Mouse (Mus musculus) right cerebral cortex, postnatal 36 days (tissue): ENCODE measurements at regions not wholly inside any gene's neighbourhood (a gene's known extent, or its start where the extent isn't known, plus 50 kb on each side); places are given as distances from the start of the nearest gene placed in this dataset.

Experiments
- DNase-seq, 2 experiments: peaks; one replicate each; pipeline ENCODE4 v3.0.0; 2022; ENCODE audit warnings: low spot score in 2 of 2, mixed read lengths in 1 of 2

GRCm38 (mm10) chr6:94772391-94772790 is 72.4 kb upstream of the Lrig1 start:
- no peak for DNase-seq

- no peak for DNase-seq
Observed at GRCm38 (mm10) chr6:94768230-94768629, 68.3 kb upstream of the Lrig1 start.

- DNase-seq: no peak
Observed at GRCm38 (mm10) chr6:94765724-94766123, 65.8 kb upstream of the Lrig1 start.

- DNase-seq: no peak
Observed at GRCm38 (mm10) chr6:94761341-94761740, 61.4 kb upstream of the Lrig1 start.

- DNase-seq: no peak
Observed at GRCm38 (mm10) chr6:94760629-94761111, 60.7 kb upstream of the Lrig1 start.

GRCm38 (mm10) chr6:94759649-94760048 is 59.7 kb upstream of the Lrig1 start:
- no peak for DNase-seq

- DNase-seq: no peak
Observed at GRCm38 (mm10) chr6:94756006-94756405, 56.0 kb upstream of the Lrig1 start.

- DNase-seq: no peak
Observed at GRCm38 (mm10) chr6:94755297-94755831, 55.4 kb upstream of the Lrig1 start.

GRCm38 (mm10) chr6:94754522-94754921 is 54.6 kb upstream of the Lrig1 start:
- no peak for DNase-seq

GRCm38 (mm10) chr6:94751101-94751440 is 51.1 kb upstream of the Lrig1 start:
- DNase-seq: no peak

GRCm38 (mm10) chr6:94750228-94751100 is 50.5 kb upstream of the Lrig1 start:
- no peak for DNase-seq
